Mouse (Mus musculus): Measurements from ENCODE around the gene Trmt112. TPM values are rescaled to one million over a fixed set of nuclear protein-coding genes. Genes with fewer than 3 reads are reported as not detected.

Gene Trmt112
- polyA plus RNA-seq, 1 experiment from 2014 or later, result 137 TPM

GRCm38 (mm10) chr19:6949951-6950350 lies 40.5 kb downstream of the Trmt112 start:
- Histone ChIP-seq H3K4me3 (ENCODE audit: low read length) (peak overlapping the region; percentile 68), H3K9me3 (ENCODE audit: control insufficient read depth, low read length) (no peaks in the 10 kb centered on the region), H3K4me2 (ENCODE audit: low read depth, low read length) (peak overlapping the region; percentile 88), H3K9ac (ENCODE audit: low read length) (peak overlapping the region; percentile 84), H3K27me3 (ENCODE audit: control insufficient read depth, insufficient read depth, low read depth, low read length) (no peaks in the 10 kb centered on the region), H3K27ac (ENCODE audit: low read length) (peak overlapping the region; percentile 99; the same call in 1 of the 2 replicates), H3K4me1 (replicated peaks; ENCODE audit: control insufficient read depth, insufficient read depth, low read length) (peaks cover 21% of the 10 kb centered on the region), H3K36me3 (ENCODE audit: control insufficient read depth, insufficient read depth, low read length) (peaks cover 4% of the 10 kb centered on the region)
- 49% methylated on average over 5 of the region's 5 CpGs for WGBS
- no peak for ATAC-seq (ENCODE audit: low read depth)

GRCm38 (mm10) chr19:6950613-6951153 lies 41.2 kb downstream of the Trmt112 start:
- Histone ChIP-seq H3K9me3 (ENCODE audit: control insufficient read depth, low read length) (no peaks in the 10 kb centered on the region), H3K4me3 (ENCODE audit: low read length) (peak overlapping the region; percentile 68), H3K27ac (ENCODE audit: low read length) (peak overlapping the region; percentile 99), H3K36me3 (ENCODE audit: control insufficient read depth, insufficient read depth, low read length) (peaks cover 11% of the 10 kb centered on the region), H3K9ac (ENCODE audit: low read length) (peak overlapping the region; percentile 84), H3K27me3 (ENCODE audit: control insufficient read depth, insufficient read depth, low read depth, low read length) (no peaks in the 10 kb centered on the region), H3K4me2 (ENCODE audit: low read depth, low read length) (peak overlapping the region; percentile 88), H3K4me1 (replicated peaks; ENCODE audit: control insufficient read depth, insufficient read depth, low read length) (peaks cover 21% of the 10 kb centered on the region)
- peak; percentile 40 for ATAC-seq (ENCODE audit: low read depth)
- WGBS, result 0% methylated on average over 28 of the region's 28 CpGs

- Histone ChIP-seq H3K36me3 (ENCODE audit: control insufficient read depth, insufficient read depth, low read length) (peaks cover 16% of the 10 kb centered on the region), H3K4me1 (replicated peaks; ENCODE audit: control insufficient read depth, insufficient read depth, low read length) (peaks cover 21% of the 10 kb centered on the region), H3K27ac (ENCODE audit: low read length) (peak overlapping the region; percentile 99), H3K9me3 (ENCODE audit: control insufficient read depth, low read length) (no peaks in the 10 kb centered on the region), H3K27me3 (ENCODE audit: control insufficient read depth, insufficient read depth, low read depth, low read length) (no peaks in the 10 kb centered on the region), H3K9ac (ENCODE audit: low read length) (peak overlapping the region; percentile 84), H3K4me2 (ENCODE audit: low read depth, low read length) (peak overlapping the region; percentile 88), H3K4me3 (ENCODE audit: low read length) (peak overlapping the region; percentile 68)
- ATAC-seq (ENCODE audit: low read depth), result peak; percentile 86
- under 1% methylated on average over 35 of the region's 35 CpGs for WGBS
Observed at GRCm38 (mm10) chr19:6951381-6951968, 42.0 kb downstream of the Trmt112 start.

- Histone ChIP-seq H3K4me1 (replicated peaks; ENCODE audit: control insufficient read depth, insufficient read depth, low read length) (peaks cover 21% of the 10 kb centered on the region), H3K9ac (ENCODE audit: low read length) (peak overlapping the region; percentile 84), H3K36me3 (ENCODE audit: control insufficient read depth, insufficient read depth, low read length) (peaks cover 21% of the 10 kb centered on the region), H3K4me3 (ENCODE audit: low read length) (peak overlapping the region; percentile 68), H3K27me3 (ENCODE audit: control insufficient read depth, insufficient read depth, low read depth, low read length) (no peaks in the 10 kb centered on the region), H3K9me3 (ENCODE audit: control insufficient read depth, low read length) (no peaks in the 10 kb centered on the region), H3K27ac (ENCODE audit: low read length) (peak overlapping the region; percentile 99), H3K4me2 (ENCODE audit: low read depth, low read length) (peak overlapping the region; percentile 88)
- ATAC-seq (ENCODE audit: low read depth), result peak; percentile 71
- WGBS, result under 1% methylated on average over 31 of the region's 31 CpGs
Observed at GRCm38 (mm10) chr19:6951994-6952711, 42.7 kb downstream of the Trmt112 start.

- 1% methylated on average over 3 of the region's 3 CpGs for WGBS
- Histone ChIP-seq H3K9ac (ENCODE audit: low read length) (peak overlapping the region; percentile 84), H3K4me3 (ENCODE audit: low read length) (peak overlapping the region; percentile 68), H3K4me2 (ENCODE audit: low read depth, low read length) (peak overlapping the region; percentile 88), H3K9me3 (ENCODE audit: control insufficient read depth, low read length) (no peaks in the 10 kb centered on the region), H3K27ac (ENCODE audit: low read length) (peak overlapping the region; percentile 99), H3K27me3 (ENCODE audit: control insufficient read depth, insufficient read depth, low read depth, low read length) (no peaks in the 10 kb centered on the region), H3K36me3 (ENCODE audit: control insufficient read depth, insufficient read depth, low read length) (peaks cover 21% of the 10 kb centered on the region), H3K4me1 (replicated peaks; ENCODE audit: control insufficient read depth, insufficient read depth, low read length) (peaks cover 21% of the 10 kb centered on the region)
- ATAC-seq (ENCODE audit: low read depth), result peak; percentile 13
Observed at GRCm38 (mm10) chr19:6952712-6953037, 43.2 kb downstream of the Trmt112 start.

GRCm38 (mm10) chr19:6954046-6954445 lies 44.5 kb downstream of the Trmt112 start:
- H3K4me3 ChIP-seq (ENCODE audit: low read length), result no peak overlapping the region
- no peak overlapping the region for H3K9ac ChIP-seq (ENCODE audit: low read length)
- peaks cover 34% of the 10 kb centered on the region for H3K36me3 ChIP-seq (ENCODE audit: control insufficient read depth, insufficient read depth, low read length)
- peaks cover 21% of the 10 kb centered on the region for H3K4me1 ChIP-seq (replicated peaks; ENCODE audit: control insufficient read depth, insufficient read depth, low read length)
- H3K27me3 ChIP-seq (ENCODE audit: control insufficient read depth, insufficient read depth, low read depth, low read length), result no peaks in the 10 kb centered on the region
- WGBS, result 48% methylated on average over 9 of the region's 9 CpGs
- no peak overlapping the region for H3K4me2 ChIP-seq (ENCODE audit: low read depth, low read length)
- no peak for ATAC-seq (ENCODE audit: low read depth)
- no peak overlapping the region for H3K27ac ChIP-seq (ENCODE audit: low read length)
- H3K9me3 ChIP-seq (ENCODE audit: control insufficient read depth, low read length), result no peaks in the 10 kb centered on the region

GRCm38 (mm10) chr19:6955424-6955823 lies 45.9 kb downstream of the Trmt112 start:
- no peaks in the 10 kb centered on the region for H3K9me3 ChIP-seq (ENCODE audit: control insufficient read depth, low read length)
- H3K27ac ChIP-seq (ENCODE audit: low read length), result no peak overlapping the region
- 69% methylated on average over 7 of the region's 7 CpGs for WGBS
- no peak overlapping the region for H3K4me3 ChIP-seq (ENCODE audit: low read length)
- no peak overlapping the region for H3K9ac ChIP-seq (ENCODE audit: low read length)
- H3K36me3 ChIP-seq (ENCODE audit: control insufficient read depth, insufficient read depth, low read length), result peaks cover 46% of the 10 kb centered on the region
- no peak for ATAC-seq (ENCODE audit: low read depth)
- H3K27me3 ChIP-seq (ENCODE audit: control insufficient read depth, insufficient read depth, low read depth, low read length), result no peaks in the 10 kb centered on the region
- peaks cover 14% of the 10 kb centered on the region for H3K4me1 ChIP-seq (replicated peaks; ENCODE audit: control insufficient read depth, insufficient read depth, low read length)
- no peak overlapping the region for H3K4me2 ChIP-seq (ENCODE audit: low read depth, low read length)

GRCm38 (mm10) chr19:6956461-6956860 lies 47.0 kb downstream of the Trmt112 start:
- no peaks in the 10 kb centered on the region for H3K27me3 ChIP-seq (ENCODE audit: control insufficient read depth, insufficient read depth, low read depth, low read length)
- 87% methylated on average over 10 of the region's 10 CpGs for WGBS
- H3K4me1 ChIP-seq (replicated peaks; ENCODE audit: control insufficient read depth, insufficient read depth, low read length), result peaks cover 14% of the 10 kb centered on the region
- H3K4me3 ChIP-seq (ENCODE audit: low read length), result no peak overlapping the region
- H3K9me3 ChIP-seq (ENCODE audit: control insufficient read depth, low read length), result no peaks in the 10 kb centered on the region
- H3K27ac ChIP-seq (ENCODE audit: low read length), result no peak overlapping the region
- no peak overlapping the region for H3K9ac ChIP-seq (ENCODE audit: low read length)
- peaks cover 46% of the 10 kb centered on the region for H3K36me3 ChIP-seq (ENCODE audit: control insufficient read depth, insufficient read depth, low read length)
- no peak for ATAC-seq (ENCODE audit: low read depth)
- no peak overlapping the region for H3K4me2 ChIP-seq (ENCODE audit: low read depth, low read length)
